Mouse (Mus musculus) R1 (cell line): ENCODE data around the gene St3gal4.

Experiments
- DNase-seq: peaks from one replicate; pipeline ENCODE4 v3.0.0-alpha.2; 2018; ENCODE audit warnings: low read depth, low spot score

The St3gal4 gene

DNA sequence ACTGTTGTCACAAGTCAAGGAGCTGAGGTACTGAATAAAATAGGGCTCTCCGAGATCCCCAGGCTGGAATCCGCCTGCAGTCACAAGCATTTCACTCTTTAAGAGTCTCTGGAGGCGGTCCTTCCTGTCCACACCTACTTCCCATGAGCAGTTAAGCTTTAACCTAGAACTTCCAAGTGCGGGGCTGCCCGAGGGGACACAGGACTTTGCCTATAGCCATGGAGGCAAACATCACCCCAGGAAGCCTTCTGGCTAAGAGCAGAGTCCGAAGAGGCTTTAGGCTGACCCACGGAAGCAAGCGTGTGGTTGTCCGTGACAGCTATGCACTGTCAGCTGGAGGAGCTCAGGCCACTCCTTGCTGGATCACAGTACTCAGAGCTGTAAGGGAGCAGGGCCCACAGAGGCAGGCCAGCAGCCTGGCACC is 9.9 kb upstream of the St3gal4 start:
- no peak for DNase-seq

DNA sequence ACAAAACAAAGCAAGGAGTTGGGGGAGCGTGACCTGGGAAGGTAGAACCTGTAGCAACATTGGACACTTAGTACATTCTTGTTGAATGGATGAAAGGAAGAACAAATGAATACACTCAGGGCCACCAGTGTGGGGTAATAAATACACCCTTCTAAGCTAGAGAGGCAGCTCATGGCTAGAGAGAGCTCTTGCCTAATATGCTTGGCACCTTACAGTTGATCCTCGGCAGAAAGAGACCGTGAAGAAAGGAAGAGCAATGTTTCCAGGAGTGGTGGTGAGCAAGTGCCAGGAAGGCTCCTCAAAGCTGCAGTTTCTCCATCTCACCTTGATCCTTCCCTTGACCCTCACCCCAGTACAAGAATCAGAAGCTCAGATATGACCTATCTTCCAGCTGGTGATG is 9.5 kb upstream of the St3gal4 start:
- no peak for DNase-seq

DNA sequence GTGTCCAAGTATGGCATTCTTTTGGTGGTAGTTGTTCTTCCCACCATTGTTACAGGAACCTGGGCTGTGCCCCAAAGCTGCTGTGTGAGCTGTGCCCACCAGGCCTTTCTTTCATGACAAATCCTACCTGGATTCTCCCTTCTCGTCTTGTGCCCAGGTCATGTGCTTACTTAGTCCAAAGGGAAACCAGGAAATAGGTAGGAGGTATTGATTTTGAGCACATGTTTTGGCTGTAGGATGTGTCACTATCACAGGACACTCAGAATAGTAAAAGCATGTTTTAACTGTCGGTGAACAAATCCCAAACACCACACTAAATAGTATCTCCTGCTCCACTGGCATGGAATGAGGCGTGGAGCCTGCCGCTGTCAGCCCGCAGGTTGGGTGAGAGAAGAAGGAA is 8.5 kb upstream of the St3gal4 start:
- DNase-seq = no peak

DNA sequence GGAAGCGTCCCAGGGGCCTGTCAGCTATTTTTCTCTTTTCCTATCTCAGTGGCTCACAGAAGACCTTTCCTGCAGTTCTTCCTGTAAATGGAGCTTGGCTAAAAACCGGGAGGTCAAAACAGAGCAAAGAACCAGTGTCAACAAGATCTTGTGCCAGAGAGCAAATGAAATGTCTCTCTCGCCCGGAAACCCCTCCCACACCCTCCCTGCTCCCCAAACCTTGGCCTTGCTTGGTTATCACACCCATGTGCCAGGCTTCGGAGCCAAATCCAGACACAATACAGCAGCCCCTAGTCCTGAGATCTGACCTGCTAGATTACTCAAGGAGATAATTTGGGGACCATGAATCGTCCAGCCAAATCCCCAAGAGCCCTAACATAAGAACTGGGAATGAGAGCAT is 8.1 kb upstream of the St3gal4 start:
- DNase-seq = no peak

DNA sequence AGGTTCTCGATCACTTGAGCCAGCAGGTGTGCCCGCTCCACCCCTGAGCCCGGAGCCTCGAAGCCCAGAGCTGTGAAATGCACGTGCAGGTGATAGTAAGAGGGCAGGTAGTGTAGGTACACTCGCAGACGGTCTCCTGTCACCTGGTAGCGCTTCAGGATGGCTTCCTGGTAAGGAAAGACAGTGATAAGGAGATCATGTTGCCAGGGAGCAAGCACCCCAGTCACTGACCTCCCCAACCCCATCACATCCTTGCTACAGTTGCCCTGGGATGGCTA is 5.5 kb upstream of the St3gal4 start:
- no peak for DNase-seq

DNA sequence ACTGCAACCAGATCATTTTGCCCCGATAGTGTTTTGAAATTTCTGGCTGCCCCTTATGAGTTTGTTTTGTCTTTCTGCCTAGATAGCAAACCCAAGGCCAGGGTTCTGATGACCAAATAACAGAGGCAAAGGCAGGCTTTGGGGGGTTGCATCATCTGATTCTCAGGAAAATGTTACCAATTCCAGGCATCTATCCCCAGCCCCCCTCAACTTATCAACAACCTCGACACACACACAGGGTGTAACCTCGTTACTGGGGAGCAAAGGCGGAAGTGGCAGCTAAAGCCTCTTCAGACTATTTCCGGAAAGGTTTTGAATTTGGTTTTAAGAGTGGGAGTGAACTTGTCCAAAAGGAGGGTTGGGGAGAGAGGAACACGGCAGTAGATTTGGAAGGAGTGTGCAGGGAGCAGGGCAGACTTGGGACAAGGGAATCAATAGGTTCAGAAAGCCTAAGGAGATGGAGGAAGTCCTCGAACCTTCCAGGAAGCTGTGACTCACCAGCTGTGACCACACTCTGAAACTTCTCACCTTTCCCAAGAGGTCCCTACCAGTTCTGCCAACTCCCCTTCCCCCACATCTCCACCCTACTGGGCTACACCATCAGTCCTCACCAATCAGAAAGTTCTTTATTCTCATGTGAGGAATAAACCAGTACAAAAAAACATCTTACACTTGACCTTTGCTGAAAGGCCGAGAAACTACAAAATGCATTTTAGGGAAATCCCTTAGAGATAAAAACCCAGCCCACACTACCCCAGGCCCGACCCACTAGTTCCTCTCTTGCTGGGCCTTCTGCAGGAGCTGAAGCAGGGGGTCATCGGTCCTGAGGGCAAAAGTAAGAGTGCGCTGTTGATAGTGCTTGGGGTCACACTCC is 5.0 kb upstream of the St3gal4 start:
- DNase-seq = no peak

DNA sequence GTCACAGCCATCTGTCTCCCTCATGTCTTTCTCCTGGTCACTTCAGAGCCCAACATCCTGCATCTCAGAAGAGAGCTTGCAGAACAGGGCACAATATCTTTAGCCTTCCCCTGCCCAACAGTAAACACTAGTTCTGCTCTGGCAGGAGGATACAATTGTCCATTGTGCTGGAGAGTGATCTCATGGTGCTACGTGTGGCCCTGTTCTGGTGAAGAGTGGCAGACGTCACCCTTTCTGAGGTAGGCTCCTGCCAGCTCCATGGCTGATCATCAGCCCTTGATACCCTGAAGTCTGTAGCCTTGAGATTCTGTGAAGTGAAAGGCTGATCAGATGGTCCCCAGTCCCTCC is 4.4 kb upstream of the St3gal4 start:
- DNase-seq = no peak

DNA sequence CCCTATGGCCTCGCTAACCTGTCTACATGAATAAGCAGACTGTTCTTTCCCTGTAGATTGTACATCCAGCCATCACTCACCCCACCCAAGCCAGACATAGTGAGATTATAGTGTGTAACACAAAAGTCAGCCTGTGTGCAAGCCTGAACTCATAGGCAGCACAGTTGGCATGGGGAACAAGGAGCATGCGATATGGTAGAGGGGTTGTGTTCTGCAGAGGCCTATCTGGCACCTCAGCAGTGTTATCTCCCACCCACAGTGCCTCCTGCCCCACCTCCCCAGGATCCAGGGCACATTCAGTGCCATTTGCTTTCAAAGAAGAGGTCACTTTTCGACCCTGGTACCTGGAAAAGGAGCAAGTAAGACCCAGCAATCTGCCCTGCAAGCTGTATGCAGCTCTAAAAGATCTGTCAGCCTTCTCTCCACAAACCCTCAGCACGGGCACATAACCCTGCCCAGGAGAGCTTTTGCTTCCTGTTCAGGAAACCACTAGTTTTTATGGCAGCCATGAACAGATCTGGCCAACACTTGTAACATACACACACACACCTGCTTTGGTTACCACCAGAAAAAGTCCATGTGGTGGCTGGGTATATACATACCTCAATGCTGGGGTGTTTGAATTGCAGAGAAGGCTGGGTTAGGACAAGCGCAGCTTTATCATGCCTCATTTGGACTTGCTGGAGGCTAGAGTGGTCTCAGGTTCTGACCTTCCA is 3.6 kb upstream of the St3gal4 start:
- no peak for DNase-seq

DNA sequence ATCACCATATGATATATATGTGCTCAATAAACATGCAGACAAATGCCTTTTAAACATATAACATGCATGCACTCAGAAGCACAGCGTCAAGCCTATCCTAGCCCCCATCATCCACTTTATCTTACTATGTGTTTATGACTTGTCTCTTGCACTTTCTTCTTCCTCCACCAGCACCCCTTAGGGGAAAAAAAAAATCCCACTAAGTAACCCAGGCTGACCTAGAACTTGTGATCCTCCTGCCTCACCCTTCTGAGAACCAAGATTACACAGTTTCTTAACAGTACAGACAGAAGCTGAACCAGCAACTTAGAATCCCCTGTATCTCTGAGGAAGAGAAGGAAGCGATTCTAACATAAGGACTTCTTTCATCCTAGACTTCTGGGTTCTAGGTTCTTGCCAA is 505 bp downstream of the St3gal4 start:
- no peak for DNase-seq

DNA sequence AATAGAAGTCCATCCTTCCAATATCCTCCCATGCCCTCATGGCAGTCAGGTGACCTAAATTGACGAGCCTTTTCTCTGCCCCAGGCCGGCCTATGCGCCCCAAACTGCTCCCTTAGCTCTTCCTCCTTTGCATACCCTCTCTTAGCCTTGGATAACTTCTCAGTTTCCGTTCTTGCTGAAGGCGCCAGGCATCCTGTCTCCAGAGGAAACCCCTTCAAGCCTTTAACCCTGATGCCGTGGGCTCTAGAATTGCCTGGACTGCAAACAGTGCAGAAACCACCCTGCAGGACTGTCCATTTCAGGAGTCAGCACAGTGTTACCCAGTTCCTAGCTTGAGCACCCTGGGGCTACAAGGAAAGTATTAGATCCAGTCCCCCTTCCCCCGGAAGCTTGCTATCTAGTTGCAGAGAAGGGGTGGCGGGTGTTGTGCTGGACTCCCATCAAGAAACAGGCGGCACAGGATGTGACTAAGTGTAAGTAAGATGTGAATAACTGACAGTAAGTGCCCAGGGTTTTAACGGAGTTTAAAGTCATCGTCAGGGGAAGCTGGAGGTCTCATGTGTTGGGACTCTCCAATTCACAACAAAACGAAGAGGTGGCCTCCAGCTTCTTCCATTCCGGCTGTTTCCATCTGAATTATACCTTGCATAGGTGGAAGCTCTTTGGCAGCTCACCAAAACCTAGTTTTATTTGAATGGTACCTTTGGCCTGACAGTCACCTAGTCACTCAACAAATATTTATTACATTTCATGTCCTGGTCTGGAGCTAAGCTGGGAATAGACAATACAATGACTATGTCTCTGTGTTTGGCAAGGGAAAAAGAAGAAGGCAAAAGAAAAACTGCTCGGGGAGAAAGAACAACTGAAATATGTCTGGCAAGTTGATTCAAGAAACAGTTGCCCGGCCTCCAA is 1.4 kb downstream of the St3gal4 start:
- peak; percentile 47 for DNase-seq

DNA sequence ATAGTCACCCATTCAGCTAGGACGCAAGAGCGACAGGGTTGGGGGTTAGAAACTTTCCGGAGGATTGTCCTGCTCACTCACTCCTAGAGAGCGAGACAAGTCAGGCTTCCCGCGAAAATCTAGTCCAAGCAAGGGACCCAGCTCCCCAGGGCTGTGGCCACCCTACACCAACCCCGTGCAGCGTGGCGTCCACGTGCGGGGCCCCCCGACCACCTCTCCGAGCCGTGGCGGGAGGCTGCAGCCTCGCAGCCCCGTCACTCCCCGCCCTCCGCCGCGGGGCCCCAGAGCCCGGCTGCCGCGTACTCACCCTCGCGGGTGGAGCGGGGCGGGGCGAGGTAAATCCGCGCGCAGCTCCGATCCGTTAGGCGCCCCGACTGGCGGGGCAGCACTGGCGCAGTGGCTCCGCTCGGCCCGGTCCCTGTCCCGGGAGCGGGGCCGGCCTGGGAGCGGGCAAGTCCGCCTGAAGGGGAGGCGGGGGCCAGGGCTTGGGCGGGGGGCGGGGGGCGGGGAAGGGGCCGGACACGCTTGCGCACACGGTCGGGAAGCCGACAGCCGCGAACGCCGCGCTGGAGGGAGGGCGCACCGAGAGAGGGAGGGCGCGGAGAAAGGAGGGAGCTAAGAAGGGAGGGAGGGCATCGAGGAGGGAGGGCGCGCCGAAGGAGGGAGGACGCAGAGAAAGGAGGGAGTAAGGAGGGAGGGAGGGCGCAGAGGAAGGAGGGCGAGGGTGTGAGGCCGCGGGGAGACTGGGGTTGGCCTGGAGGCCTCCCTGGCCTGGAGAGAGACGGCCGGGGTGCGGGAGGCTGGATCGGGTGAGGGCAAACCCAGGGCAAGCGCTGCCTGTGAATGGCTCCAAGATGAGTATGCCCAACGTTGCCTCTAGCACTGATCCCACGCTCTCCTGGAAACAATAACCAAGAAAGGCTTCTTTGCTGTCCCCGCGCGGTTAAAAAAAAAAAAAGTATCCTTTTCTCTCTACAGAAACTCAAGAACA is 2.4 kb downstream of the St3gal4 start:
- peak; percentile 88 for DNase-seq

DNA sequence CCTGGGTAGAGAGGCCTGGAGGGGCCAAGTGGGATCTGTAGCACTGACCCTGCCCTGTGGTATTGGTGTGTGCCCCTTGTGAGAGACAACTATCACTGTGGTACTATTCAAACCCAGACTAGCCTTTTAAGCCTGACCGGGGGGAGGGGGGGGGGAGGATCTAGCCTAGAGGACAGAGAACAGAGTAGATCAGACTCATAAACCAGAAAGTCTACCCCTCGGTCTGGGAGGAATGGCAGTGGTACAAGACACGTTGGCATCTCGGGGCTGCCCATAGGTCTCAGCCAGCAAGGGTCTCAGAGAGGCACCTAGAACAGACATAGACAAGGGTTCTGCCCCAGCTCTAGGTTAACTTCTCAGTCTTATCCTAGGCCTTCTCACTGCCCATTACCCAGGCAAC is 3.3 kb downstream of the St3gal4 start:
- DNase-seq = no peak

DNA sequence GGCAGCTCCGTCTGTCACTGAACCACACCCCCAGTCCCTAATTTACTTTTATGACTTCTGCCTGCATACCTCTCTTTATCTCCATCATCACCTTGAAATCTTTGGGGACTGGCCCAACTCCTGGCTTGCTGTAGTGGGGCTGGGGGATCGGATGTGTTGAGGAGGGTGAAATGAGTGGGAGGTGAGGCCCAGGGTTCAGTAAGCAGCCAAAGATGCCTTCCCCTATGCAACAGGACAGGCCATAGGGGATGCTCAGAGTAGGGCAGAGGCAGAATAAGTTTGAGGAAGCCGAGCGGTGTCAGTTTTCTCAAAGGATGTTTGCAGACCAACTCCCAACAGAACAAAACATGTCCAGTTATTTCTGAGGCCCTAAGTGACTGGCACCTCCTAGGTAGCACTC is 3.8 kb downstream of the St3gal4 start:
- no peak for DNase-seq

DNA sequence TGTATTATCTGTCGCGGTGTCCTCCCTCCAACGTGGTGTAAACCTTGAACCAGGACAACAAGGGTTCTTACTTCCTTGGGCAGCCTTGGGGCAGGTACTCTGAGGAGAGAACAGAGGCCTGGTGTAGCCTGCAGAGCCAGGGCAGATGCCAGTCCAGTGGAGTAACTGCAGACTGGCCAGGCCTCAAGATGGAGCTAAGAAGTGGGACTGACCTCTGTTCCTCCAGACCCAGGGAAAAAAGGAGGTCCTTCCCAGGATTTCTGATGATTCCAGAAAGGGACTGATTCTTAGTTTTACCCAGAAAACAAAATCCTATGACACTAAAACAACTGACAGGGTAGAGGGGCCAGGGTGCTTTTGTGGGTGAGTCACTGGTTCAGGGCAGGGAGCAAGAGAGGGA is 4.8 kb downstream of the St3gal4 start:
- DNase-seq = no peak

DNA sequence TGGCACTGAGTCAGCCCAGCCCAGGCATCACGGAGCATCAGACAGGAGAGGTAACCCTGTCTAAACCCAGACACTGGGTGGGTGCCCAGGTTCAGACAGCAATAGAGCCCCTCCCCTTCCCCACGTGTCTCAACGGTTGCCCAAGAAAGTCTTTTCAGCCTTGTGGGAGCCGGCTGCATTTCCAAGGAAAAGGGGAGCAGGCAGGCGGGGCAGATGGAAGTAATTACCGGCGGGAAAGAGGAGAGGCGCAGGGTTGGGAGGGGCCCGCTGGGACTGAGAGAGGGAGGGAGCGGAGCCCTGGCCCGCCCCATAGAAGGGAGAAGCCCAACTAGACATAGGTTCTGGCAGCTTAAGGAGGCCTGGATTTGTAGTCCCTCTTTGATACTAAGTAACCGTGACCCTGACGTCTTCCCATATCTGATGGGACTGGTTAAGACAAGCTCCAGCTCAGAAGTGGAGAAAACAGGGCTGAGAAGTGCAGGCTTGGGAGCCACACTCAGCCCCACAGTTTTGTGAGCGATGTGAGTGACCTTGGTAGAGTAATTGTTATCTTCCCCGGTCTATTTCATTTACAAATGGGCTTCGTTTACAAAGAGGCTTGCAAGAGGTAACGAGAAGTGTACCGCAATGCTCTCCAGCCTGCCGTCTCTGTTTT is 7.0 kb downstream of the St3gal4 start:
- DNase-seq = peak; percentile 91

DNA sequence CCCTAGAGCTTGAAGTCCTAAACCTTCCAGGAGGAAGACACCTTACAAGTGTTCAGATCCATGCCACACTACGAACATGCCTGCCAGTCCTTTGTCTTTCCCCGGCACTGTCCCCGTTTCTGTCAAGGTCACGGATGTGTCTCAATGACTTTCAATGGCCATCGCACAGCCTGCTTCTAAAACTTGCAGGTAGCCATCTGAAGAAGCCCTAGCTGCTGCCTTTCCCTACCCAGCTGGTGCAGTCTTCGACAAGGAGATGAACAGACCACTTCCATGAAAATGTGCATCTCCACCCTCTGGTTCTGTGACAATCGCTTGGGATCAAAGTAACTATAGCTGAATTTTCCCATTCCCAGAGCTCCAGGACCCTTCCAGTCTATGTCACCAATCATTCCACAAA is 7.6 kb downstream of the St3gal4 start:
- DNase-seq = no peak

DNA sequence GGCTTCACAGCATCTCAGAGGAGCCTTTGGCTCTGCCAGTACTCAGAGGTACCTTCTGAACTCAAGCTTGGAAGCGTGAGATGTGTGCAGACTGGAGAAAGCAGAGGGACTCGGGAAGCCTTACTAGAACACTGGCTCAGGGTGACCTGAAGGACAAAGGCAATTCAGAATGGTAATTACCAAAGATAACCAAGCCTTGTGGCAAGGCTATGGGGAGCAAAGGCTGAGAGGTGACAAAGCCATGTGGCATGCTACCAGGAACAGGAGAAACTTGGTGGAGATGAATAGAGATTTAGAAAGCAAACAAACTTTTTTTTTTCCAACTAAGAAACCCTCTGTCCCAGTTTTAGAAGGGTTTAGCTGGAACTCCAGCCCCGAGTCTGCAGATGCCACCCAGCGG is 8.5 kb downstream of the St3gal4 start:
- DNase-seq = no peak

DNA sequence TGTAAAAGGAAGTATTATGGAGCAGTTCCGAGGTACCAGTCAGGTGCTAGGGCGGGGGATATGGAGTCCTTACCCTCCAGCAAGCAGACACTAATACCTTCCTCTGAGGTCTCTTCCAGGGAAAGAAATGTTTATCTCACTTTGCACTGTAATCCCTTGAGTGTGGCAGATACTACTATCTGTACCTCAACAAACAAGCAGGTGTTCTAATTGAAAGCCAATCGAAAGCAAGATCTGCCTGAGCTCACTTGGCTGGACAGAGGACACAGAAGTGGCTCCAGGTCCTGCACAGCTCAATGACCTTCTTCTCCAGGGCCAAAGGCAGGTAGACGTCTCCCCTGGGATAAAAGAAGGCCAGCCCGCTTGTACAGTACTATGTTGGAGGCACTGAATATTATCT is 9.0 kb downstream of the St3gal4 start:
- no peak for DNase-seq

DNA sequence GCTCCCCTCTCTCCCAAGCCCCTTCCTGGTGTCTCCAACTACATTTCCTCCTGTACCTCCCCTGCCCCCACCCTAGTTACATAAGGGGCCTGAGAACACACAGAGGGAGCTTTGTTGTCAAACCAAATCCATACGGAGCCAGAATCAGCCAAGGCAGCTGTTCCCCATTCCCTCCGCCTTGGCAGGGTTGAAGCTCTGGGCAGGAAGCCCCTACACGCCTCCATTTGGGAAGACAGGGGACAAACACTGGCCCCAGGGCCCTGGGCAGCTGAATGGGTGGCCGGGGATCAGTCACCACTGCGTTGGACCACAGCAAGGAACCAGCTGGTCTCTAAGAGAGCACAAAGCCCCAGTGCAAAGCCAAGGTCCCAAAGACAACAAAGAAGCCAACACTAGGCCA is 10.2 kb downstream of the St3gal4 start:
- no peak for DNase-seq

DNA sequence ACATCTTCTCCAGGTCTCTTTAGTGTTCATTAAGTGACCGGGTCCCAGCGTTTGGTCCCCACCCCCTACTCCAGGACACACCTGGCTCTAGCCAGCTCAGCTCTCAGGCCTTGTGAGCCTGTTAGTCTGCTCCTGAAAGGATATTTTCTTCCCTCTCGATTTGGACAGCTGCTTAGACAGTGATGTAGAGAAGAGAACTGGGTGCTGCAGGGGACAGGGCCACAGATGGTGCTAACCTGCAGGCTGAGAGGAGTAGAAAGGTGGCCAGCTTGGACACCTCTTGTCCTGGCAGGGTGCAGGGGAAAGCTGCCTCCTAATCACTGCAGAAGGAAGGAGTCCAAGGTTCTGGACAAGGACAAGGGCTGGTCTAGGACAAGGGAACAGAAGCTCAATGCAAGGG is 11.0 kb downstream of the St3gal4 start:
- DNase-seq = no peak

DNA sequence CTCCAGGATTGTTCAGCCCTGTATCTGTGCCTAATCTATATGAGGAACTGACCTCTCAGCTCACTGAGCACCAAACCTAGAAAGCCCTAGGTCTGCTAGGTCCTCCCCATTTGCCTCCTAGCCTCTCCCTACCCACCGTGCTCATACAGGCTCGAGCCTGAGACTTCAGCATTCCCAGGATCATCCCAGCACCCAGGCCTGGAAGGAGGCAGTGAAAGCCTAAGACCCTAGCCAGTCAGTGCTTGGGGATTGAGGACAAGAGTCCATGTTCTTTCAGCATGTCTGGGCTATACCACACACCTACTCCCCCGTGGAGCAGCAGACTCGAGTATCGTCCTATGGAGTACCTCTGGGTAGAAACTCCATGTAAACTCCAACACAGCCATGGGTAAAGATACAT is 11.7 kb downstream of the St3gal4 start:
- DNase-seq = no peak
